Mouse (Mus musculus): ENCODE results near the gene Tigar. TPM values are rescaled to one million over a fixed set of nuclear protein-coding genes. Genes with fewer than 3 reads are reported as not detected.

Gene Tigar
- total and polyA plus RNA-seq, 3 experiments = 3.2 to 5.6 TPM; not detected in 1

- Histone ChIP-seq H3K36me3 (ENCODE audit: control insufficient read depth in 1 of 2, insufficient read depth in 2 of 2, low read length in 2 of 2) (peaks cover 3 to 35% of the 10 kb centered on the region in 2 experiments), H3K4me1 (ENCODE audit: control insufficient read depth in 1 of 2, insufficient read depth in 2 of 2, low read length in 2 of 2) (no peaks in the 10 kb centered on the region), H3K9ac (ENCODE audit: control insufficient read depth, low read depth, low read length, poor library complexity, severe bottlenecking) (no peak overlapping the region), H3K4me3 (ENCODE audit: control insufficient read depth in 1 of 2, insufficient read depth in 1 of 2, low read depth in 2 of 2, low read length in 2 of 2) (no peak overlapping the region), H3K9me3 (replicated peaks; ENCODE audit: insufficient read depth, low read length) (no peaks in the 10 kb centered on the region), H3K79me2 (ENCODE audit: control insufficient read depth, insufficient read depth, low read length, poor library complexity) (no peaks in the 10 kb centered on the region), H3K27ac (ENCODE audit: control insufficient read depth, low read depth, low read length) (no peak overlapping the region), H3K27me3 (ENCODE audit: control insufficient read depth in 1 of 2, insufficient read depth in 2 of 2, low read length in 2 of 2) (no peaks in the 10 kb centered on the region)
- no peak for TF ChIP-seq ETS1 (IDR thresholded peaks at IDR 0.05; ENCODE audit: low read depth, low read length)
- no peak for TF ChIP-seq MXI1 (IDR thresholded peaks at IDR 0.05; ENCODE audit: low read depth, low read length)
- TF ChIP-seq KAT2A (conservative IDR thresholded peaks at IDR 0.05; ENCODE audit: low read depth, low read length) = no peak
- TF ChIP-seq RAD21 (IDR thresholded peaks at IDR 0.05; ENCODE audit: low read depth, low read length) = no peak
- TF ChIP-seq UBTF (IDR thresholded peaks at IDR 0.05; ENCODE audit: borderline replicate concordance, insufficient read depth, low read depth, low read length) = no peak
- TF ChIP-seq ZC3H11A (IDR thresholded peaks at IDR 0.05; ENCODE audit: low read depth, low read length) = no peak
- DNase-seq (ENCODE audit: low read depth, low spot score) = no peak
Observed at GRCm38 (mm10) chr6:127131946-127132345, 22.6 kb upstream of the Tigar start.

- no peak overlapping the region for H3K27ac ChIP-seq (ENCODE audit: control insufficient read depth, low read depth, low read length)
- H3K36me3 ChIP-seq (ENCODE audit: control insufficient read depth in 1 of 2, insufficient read depth in 2 of 2, low read length in 2 of 2) = peaks cover 3 to 29% of the 10 kb centered on the region in 2 experiments; a peak in 3 of 4 replicates
- DNase-seq (ENCODE audit: low read depth, low spot score) = no peak
- no peak for TF ChIP-seq ELF1 (IDR thresholded peaks at IDR 0.05; ENCODE audit: low read depth, low read length)
- TF ChIP-seq SIN3A (IDR thresholded peaks at IDR 0.05; ENCODE audit: low read length) = no peak
- TF ChIP-seq ETS1 (IDR thresholded peaks at IDR 0.05; ENCODE audit: low read depth, low read length) = no peak
- TF ChIP-seq HCFC1 (IDR thresholded peaks at IDR 0.05; ENCODE audit: low read depth, low read length) = no peak
- TF ChIP-seq POLR2AphosphoS2 (IDR thresholded peaks at IDR 0.05; ENCODE audit: low read length) = no peak
- no peak for TF ChIP-seq MAX (IDR thresholded peaks at IDR 0.05; ENCODE audit: low read length)
- no peak for TF ChIP-seq MXI1 (IDR thresholded peaks at IDR 0.05; ENCODE audit: low read depth, low read length)
- no peak for TF ChIP-seq BHLHE40 (IDR thresholded peaks at IDR 0.05; ENCODE audit: borderline replicate concordance, low read depth, low read length)
- no peak for TF ChIP-seq ZC3H11A (IDR thresholded peaks at IDR 0.05; ENCODE audit: low read depth, low read length)
- TF ChIP-seq RAD21 (IDR thresholded peaks at IDR 0.05; ENCODE audit: low read depth, low read length) = no peak
- TF ChIP-seq MYB (IDR thresholded peaks at IDR 0.05; ENCODE audit: low read depth, low read length) = no peak
- no peak for TF ChIP-seq GATA1 (IDR thresholded peaks at IDR 0.05; ENCODE audit: low read depth, low read length)
- no peak for TF ChIP-seq MEF2A (IDR thresholded peaks at IDR 0.05; ENCODE audit: extremely low read depth, insufficient replicate concordance, low read depth, low read length, poor library complexity, severe bottlenecking)
- TF ChIP-seq CHD2 (IDR thresholded peaks at IDR 0.05; ENCODE audit: low read length) = no peak
- no peak for TF ChIP-seq TAL1 (IDR thresholded peaks at IDR 0.05; ENCODE audit: low read length)
- no peak for TF ChIP-seq POLR2AphosphoS5 (IDR thresholded peaks at IDR 0.05; ENCODE audit: borderline replicate concordance, low read depth, low read length)
- TF ChIP-seq CHD1 (IDR thresholded peaks at IDR 0.05; ENCODE audit: low read depth, low read length) = no peak
- no peak for TF ChIP-seq NRF1 (IDR thresholded peaks at IDR 0.05; ENCODE audit: insufficient read depth, low read depth, low read length, poor library complexity, severe bottlenecking)
- no peak overlapping the region for H3K4me3 ChIP-seq (ENCODE audit: control insufficient read depth in 1 of 2, insufficient read depth in 1 of 2, low read depth in 2 of 2, low read length in 2 of 2)
- H3K79me2 ChIP-seq (ENCODE audit: control insufficient read depth, insufficient read depth, low read length, poor library complexity) = no peaks in the 10 kb centered on the region
- no peak overlapping the region for H3K9ac ChIP-seq (ENCODE audit: control insufficient read depth, low read depth, low read length, poor library complexity, severe bottlenecking)
- no peaks in the 10 kb centered on the region for H3K4me1 ChIP-seq (ENCODE audit: control insufficient read depth in 1 of 2, insufficient read depth in 2 of 2, low read length in 2 of 2)
- no peaks in the 10 kb centered on the region for H3K27me3 ChIP-seq (ENCODE audit: control insufficient read depth in 1 of 2, insufficient read depth in 2 of 2, low read length in 2 of 2)
- no peaks in the 10 kb centered on the region for H3K9me3 ChIP-seq (replicated peaks; ENCODE audit: insufficient read depth, low read length)
Observed at GRCm38 (mm10) chr6:127130377-127130776, 21.0 kb upstream of the Tigar start.
